ENCODE assay signal across 10 mouse cellular contexts in the genomic region with DNA sequence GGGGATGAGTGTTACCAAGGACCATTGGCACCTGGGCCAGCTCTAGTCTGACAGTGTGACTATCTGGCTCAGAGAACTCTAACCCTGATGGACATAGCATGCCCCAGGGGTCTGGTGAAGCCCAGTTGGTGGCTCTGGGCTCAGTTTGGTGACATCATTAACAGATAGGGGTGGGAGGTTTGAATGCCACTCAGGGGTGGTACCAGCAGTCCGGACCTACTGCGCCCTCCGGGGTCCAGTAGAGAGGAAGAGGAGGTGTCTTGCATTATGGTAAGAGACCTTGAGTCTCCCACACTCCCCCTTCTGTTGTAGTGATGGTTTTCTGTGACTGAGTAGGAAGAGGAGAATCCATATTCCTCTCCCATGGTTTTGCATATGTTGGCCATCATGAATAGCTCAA. TPM values are rescaled to one million over a fixed set of nuclear protein-coding genes. Genes with fewer than 3 reads are reported as not detected.
DNase-seq lines count a peak whose midpoint lies in the region; ATAC-seq and TF ChIP-seq lines count a peak whose summit lies in the region.
"Had no signal": no experiment of that assay in that cellular context is flagged by ENCODE, and none has a peak within 500 bp of the region (broad histone marks: within the 10 kb centered on the region; RNA-seq: fewer than 3 reads in every experiment).

No protein-coding gene starts in this region.

- H3K4me1 ChIP-seq in heart, embryonic 14.5 days (ENCODE audit: control insufficient read depth in 2 of 2, insufficient read depth in 2 of 2, low read length in 2 of 2) = peaks cover 43 to 65% of the 10 kb centered on the region in 2 experiments
- H3K4me1 ChIP-seq in heart, adult 2 months (ENCODE audit: control insufficient read depth, insufficient read depth, low read length) = peaks cover 27% of the 10 kb centered on the region
- H3K4me1 ChIP-seq in ES-E14 (ENCODE audit: control insufficient read depth in 2 of 2, insufficient read depth in 2 of 2, low read length in 2 of 2, poor library complexity in 1 of 2) = peaks cover 6 to 45% of the 10 kb centered on the region in 2 experiments
- H3K4me1 ChIP-seq in forebrain, embryonic 14.5 days (ENCODE audit: control insufficient read depth, insufficient read depth, low read length) = peaks cover 38% of the 10 kb centered on the region
- H3K4me1 ChIP-seq in liver, embryonic 16.5 days (ENCODE audit: control insufficient read depth, low read depth, low read length) = peaks cover 74% of the 10 kb centered on the region

- peak overlapping the region; percentile 99 for H3K4me2 ChIP-seq in heart, embryonic 14.5 days (ENCODE audit: low read length)
- H3K4me2 ChIP-seq in forebrain, embryonic 14.5 days (ENCODE audit: low read length) = peak overlapping the region; percentile 78
- peak overlapping the region; percentile 91 for H3K4me2 ChIP-seq in liver, embryonic 16.5 days (ENCODE audit: low read depth, low read length)

- H3K36me3 ChIP-seq in heart, embryonic 14.5 days (ENCODE audit: control insufficient read depth, insufficient read depth, low read length) = peaks cover 8% of the 10 kb centered on the region
- H3K36me3 ChIP-seq in heart, adult 2 months (ENCODE audit: control insufficient read depth, insufficient read depth, low read length) = no peaks in the 10 kb centered on the region
- H3K36me3 ChIP-seq in ES-E14 (ENCODE audit: control insufficient read depth, insufficient read depth, low read length, poor library complexity, severe bottlenecking) = peaks cover 52% of the 10 kb centered on the region
- no peaks in the 10 kb centered on the region for H3K36me3 ChIP-seq in forebrain, embryonic 14.5 days (ENCODE audit: control insufficient read depth, insufficient read depth, low read length)
- H3K36me3 ChIP-seq in liver, embryonic 16.5 days (ENCODE audit: control insufficient read depth, insufficient read depth) = peaks cover 31% of the 10 kb centered on the region

- no peak for DNase-seq in heart, adult 2 months
- DNase-seq in ES-E14 (ENCODE audit: low read depth, low spot score) = no peak
- no peak for DNase-seq in forebrain, embryonic 14.5 days (ENCODE audit: low spot score)
- no peak for DNase-seq in layer of hippocampus, adult 8-10 months (ENCODE audit: low spot score in 2 of 2)
- DNase-seq in layer of hippocampus, adult 18-20 months (ENCODE audit: low spot score in 2 of 2) = no peak
- no peak for DNase-seq in adrenal gland, postnatal 25 days
- DNase-seq: cerebellum, adult 11 months; spleen, adult 18-20 months had no signal

- 88% methylated on average over 3 of the region's 3 CpGs for WGBS in heart, embryonic 14.5 days
- WGBS in heart, adult 2 months = 78% methylated on average over 3 of the region's 3 CpGs
- 85% methylated on average over 3 of the region's 3 CpGs for WGBS in forebrain, embryonic 14.5 days
- 75% methylated on average over 3 of the region's 3 CpGs for WGBS in liver, embryonic 16.5 days (ENCODE audit: insufficient replicate concordance)

- no peak for TF ChIP-seq POLR2A in heart, adult 2 months (IDR thresholded peaks at IDR 0.05; ENCODE audit: insufficient read depth, low read depth, low read length)

- peaks cover 8% of the 10 kb centered on the region for H3K79me2 ChIP-seq in heart, adult 2 months (replicated peaks; ENCODE audit: control insufficient read depth, insufficient read depth, low read length)

- in situ Hi-C loops in ES-E14 (cut with MboI; ENCODE audit: low sequenced_read_pairs in 2 of 2, unreplicated experiment in 2 of 2) = no loop called here

- no peak overlapping the region for H3K27ac ChIP-seq in heart, embryonic 14.5 days (replicated peaks in 1 of 2; ENCODE audit: control insufficient read depth in 1 of 2, insufficient read depth in 1 of 2, low read depth in 2 of 2, low read length in 2 of 2)
- no peak overlapping the region for H3K27ac ChIP-seq in heart, adult 2 months
- H3K27ac ChIP-seq in ES-E14 (ENCODE audit: insufficient read depth, low read depth, low read length, poor library complexity, severe bottlenecking) = no peak overlapping the region
- H3K27ac ChIP-seq in forebrain, embryonic 14.5 days (ENCODE audit: low read depth, low read length) = no peak overlapping the region
- H3K27ac ChIP-seq in liver, embryonic 16.5 days (ENCODE audit: low read length) = peak overlapping the region; percentile 80

- intact Hi-C loops in heart, adult 2 months (cut with DNase I) = loop anchor here (10.0 kb wide), 1 partner anchor 293 kb away; the partner anchor contains the start of gene Kansl3

- no peak overlapping the region for H3K4me3 ChIP-seq in heart, embryonic 14.5 days (ENCODE audit: control insufficient read depth in 1 of 2, insufficient read depth in 1 of 2, low read depth in 1 of 2, low read length in 2 of 2)
- no peak overlapping the region for H3K4me3 ChIP-seq in heart, adult 2 months
- H3K4me3 ChIP-seq in ES-E14 (ENCODE audit: insufficient read depth in 1 of 2, low read depth in 1 of 2, low read length in 2 of 2, poor library complexity in 1 of 2, severe bottlenecking in 1 of 2) = peak overlapping the region; percentile 14 to 98; a peak in 3 of 4 replicates
- peak overlapping the region; percentile 1; the same call in 1 of the 2 replicates for H3K4me3 ChIP-seq in forebrain, embryonic 14.5 days (ENCODE audit: low read depth, low read length)
- H3K4me3 ChIP-seq in liver, embryonic 16.5 days (ENCODE audit: low read depth, low read length) = peak overlapping the region; percentile 96

- H3K9me3 ChIP-seq in heart, embryonic 14.5 days (ENCODE audit: control insufficient read depth, low read length) = no peaks in the 10 kb centered on the region
- no peaks in the 10 kb centered on the region for H3K9me3 ChIP-seq in ES-E14 (ENCODE audit: control insufficient read depth, insufficient read depth, low read depth, low read length)
- no peaks in the 10 kb centered on the region for H3K9me3 ChIP-seq in forebrain, embryonic 14.5 days (replicated peaks; ENCODE audit: control insufficient read depth, low read length)
- H3K9me3 ChIP-seq in liver, embryonic 16.5 days (replicated peaks; ENCODE audit: control insufficient read depth, low read length) = no peaks in the 10 kb centered on the region

- TF ChIP-seq EP300 in heart, adult 2 months (IDR thresholded peaks at IDR 0.05; ENCODE audit: insufficient read depth, low read depth, low read length) = no peak

- ATAC-seq in heart, embryonic 14.5 days (ENCODE audit: insufficient number of reproducible peaks, insufficient read depth, low FRiP score, low read depth) = no peak
- no peak for ATAC-seq in forebrain, embryonic 14.5 days
- no peak for ATAC-seq in liver, embryonic 16.5 days (ENCODE audit: low read depth)

- H3K27me3 ChIP-seq in heart, embryonic 14.5 days (ENCODE audit: control insufficient read depth, insufficient read depth, low read length) = no peaks in the 10 kb centered on the region
- H3K27me3 ChIP-seq in heart, adult 2 months (ENCODE audit: control insufficient read depth, insufficient read depth, low read length) = no peaks in the 10 kb centered on the region
- no peaks in the 10 kb centered on the region for H3K27me3 ChIP-seq in forebrain, embryonic 14.5 days (replicated peaks; ENCODE audit: control insufficient read depth, insufficient read depth, low read length)
- H3K27me3 ChIP-seq in liver, embryonic 16.5 days (ENCODE audit: control insufficient read depth, insufficient read depth, low read depth, low read length) = no peaks in the 10 kb centered on the region

- no peak for TF ChIP-seq CTCF in heart, adult 2 months (IDR thresholded peaks at IDR 0.05)

- H3K9ac ChIP-seq in heart, embryonic 14.5 days (ENCODE audit: low read length) = no peak overlapping the region; the same call in 1 of the 2 replicates
- no peak overlapping the region for H3K9ac ChIP-seq in heart, adult 2 months (ENCODE audit: low read depth, low read length)
- no peak overlapping the region for H3K9ac ChIP-seq in ES-E14 (ENCODE audit: insufficient read depth, low read depth, low read length, poor library complexity, severe bottlenecking)
- H3K9ac ChIP-seq in forebrain, embryonic 14.5 days (ENCODE audit: low read length) = no peak overlapping the region
- H3K9ac ChIP-seq in liver, embryonic 16.5 days (ENCODE audit: low read depth, low read length) = peak overlapping the region; percentile 98

TF ChIP-seq in ES-E14, 5 proteins besides CTCF, POLR2A, EP300 and RAD21:
- TF ChIP-seq HCFC1 (IDR thresholded peaks at IDR 0.05; ENCODE audit: borderline replicate concordance, insufficient read depth, low read length) (no peak), MAFK (IDR thresholded peaks at IDR 0.05; ENCODE audit: insufficient read depth, low read depth, low read length) (no peak), ZC3H11A (IDR thresholded peaks at IDR 0.05; ENCODE audit: borderline replicate concordance, low read depth, low read length) (no peak), ZNF384 (IDR thresholded peaks at IDR 0.05; ENCODE audit: low read depth, low read length) (no peak), CHD2 (IDR thresholded peaks at IDR 0.05; ENCODE audit: low read depth, low read length) (no peak)

RNA-seq across cellular contexts. Expression of gene Hs6st1, which starts 3.4 kb away (rescaled TPM):
- 11.0 and 15.5 TPM in 2 replicates for polyA plus RNA-seq in heart, embryonic 14.5 days (2014; fragmentation: Nextera tagmentation; extraction: Ambion mirVana)
- total RNA-seq in heart, adult 2 months (2021) = 10 to 100 TPM; 22.8 to 23.0 TPM
- 25.3 and 28.9 TPM in 2 replicates for polyA plus RNA-seq in heart, adult 2 months (2012; rRNA removed)
- total RNA-seq in ES-E14 (2012; rRNA removed) = 46.3 and 51.0 TPM in 2 replicates
- polyA plus RNA-seq in forebrain, embryonic 14.5 days (2014; fragmentation: Nextera tagmentation; extraction: Ambion mirVana) = 10.2 and 10.6 TPM in 2 replicates
- polyA plus RNA-seq in liver, embryonic 16.5 days (2015; fragmentation: Nextera tagmentation; extraction: Ambion mirVana) = 4.7 and 5.2 TPM in 2 replicates
- 10 to 100 TPM; 39.0 to 42.6 (median 40.2) TPM for total RNA-seq in layer of hippocampus, adult 8-10 months (2022)
- total RNA-seq in layer of hippocampus, adult 18-20 months (2021) = 10 to 100 TPM; 38.6 to 39.5 TPM
- total RNA-seq in adrenal gland, postnatal 25 days (2021) = 140 and 171 TPM in 2 replicates

Comparison
In these comparisons a context has a peak if more than half of its experiments do, and no peak if none do; other contexts are left out.
1. H3K4me3 ChIP-seq: peak in ES-E14 (2 of 2), forebrain, embryonic 14.5 days (single experiment) and liver, embryonic 16.5 days (single experiment); none in heart, embryonic 14.5 days (0 of 2) and heart, adult 2 months (single experiment).
2. Peak in every context shown above with its lines, with median percentiles within 50 percentile points of each other: H3K4me2 ChIP-seq.